Mouse (Mus musculus) bone marrow macrophage, adult 2 months (primary cell): ENCODE results near the gene Use1. TPM values are rescaled to one million over a fixed set of nuclear protein-coding genes. Genes with fewer than 3 reads are reported as not detected.

Source experiments
- H3K27ac ChIP-seq: 2 replicates; pipeline ENCODE4 v1.5.1; 2012; ENCODE audit warnings: low read depth, low read length; ENCODE audit not compliant: insufficient read depth
- H3K4me1 ChIP-seq: 2 replicates; pipeline ENCODE4 v1.6.1; 2012; ENCODE audit warnings: low read length; ENCODE audit not compliant: control insufficient read depth, insufficient read depth
- H3K4me3 ChIP-seq: 2 replicates; pipeline ENCODE4 v1.5.1; 2012; ENCODE audit warnings: mild to moderate bottlenecking, low read length, moderate library complexity; ENCODE audit not compliant: insufficient read depth
- CTCF ChIP-seq: IDR thresholded peaks from 2 replicates; pipeline ENCODE4 v1.5.1; 2012; ENCODE audit warnings: low read depth, mild to moderate bottlenecking, low read length, moderate library complexity
- POLR2A ChIP-seq: IDR thresholded peaks from 2 replicates; pipeline ENCODE4 v1.6.1; 2012; ENCODE audit warnings: mild to moderate bottlenecking, low read depth, low read length, borderline replicate concordance
- polyA plus RNA-seq: library from polyadenylated mRNA; stranded (reverse); fragments of >200 nt; gene quantifications from 2 replicates; pipeline ENCODE4 v1.2.4, GENCODE M21; 2012; ENCODE audit not compliant: missing spikeins, insufficient read depth, insufficient read length

The Use1 gene
- polyA plus RNA-seq, 1 experiment: 131 TPM

GRCm38 (mm10) chr8:71367529-71368176, 1.0 kb downstream of the Use1 start:
- TF ChIP-seq POLR2A: no peak
- TF ChIP-seq CTCF: 0 out of 2 replicates have a peak, but pooled peaks have one; percentile 9
- Histone ChIP-seq H3K4me3 (peak overlapping the region; percentile 82), H3K27ac (peak overlapping the region; percentile 97), H3K4me1 (peaks cover 35% of the 10 kb centered on the region)

DNA sequence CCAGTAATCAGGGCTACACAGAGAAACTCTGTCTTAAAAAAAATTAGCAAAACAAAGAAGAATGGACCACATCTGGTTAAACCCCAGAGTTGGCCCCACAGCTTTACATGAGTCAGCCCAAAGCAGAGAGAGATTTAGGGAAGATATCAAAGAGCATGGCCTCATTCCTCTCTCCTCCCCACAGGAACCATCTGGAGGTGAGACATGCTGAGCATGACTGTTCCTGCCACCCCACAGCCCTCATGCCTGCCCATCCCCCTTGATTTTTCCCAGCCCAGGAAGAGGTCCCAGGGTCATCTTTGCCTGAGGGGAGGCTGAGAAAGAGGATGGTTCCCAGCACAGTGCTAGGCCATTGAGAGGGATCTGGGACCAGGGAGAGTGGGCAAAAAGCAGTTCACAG, 1.7 kb downstream of the Use1 start:
- Histone ChIP-seq H3K4me3 (peak overlapping the region; percentile 82), H3K4me1 (peaks cover 36% of the 10 kb centered on the region), H3K27ac (peak overlapping the region; percentile 97)
- TF ChIP-seq POLR2A: no peak
- TF ChIP-seq CTCF: no peak

GRCm38 (mm10) chr8:71369040-71369718, 2.5 kb downstream of the Use1 start:
- peak overlapping the region; percentile 82 for H3K4me3 ChIP-seq
- peaks cover 36% of the 10 kb centered on the region for H3K4me1 ChIP-seq
- H3K27ac ChIP-seq: peak overlapping the region; percentile 97
- no peak for TF ChIP-seq CTCF
- no peak for TF ChIP-seq POLR2A

DNA sequence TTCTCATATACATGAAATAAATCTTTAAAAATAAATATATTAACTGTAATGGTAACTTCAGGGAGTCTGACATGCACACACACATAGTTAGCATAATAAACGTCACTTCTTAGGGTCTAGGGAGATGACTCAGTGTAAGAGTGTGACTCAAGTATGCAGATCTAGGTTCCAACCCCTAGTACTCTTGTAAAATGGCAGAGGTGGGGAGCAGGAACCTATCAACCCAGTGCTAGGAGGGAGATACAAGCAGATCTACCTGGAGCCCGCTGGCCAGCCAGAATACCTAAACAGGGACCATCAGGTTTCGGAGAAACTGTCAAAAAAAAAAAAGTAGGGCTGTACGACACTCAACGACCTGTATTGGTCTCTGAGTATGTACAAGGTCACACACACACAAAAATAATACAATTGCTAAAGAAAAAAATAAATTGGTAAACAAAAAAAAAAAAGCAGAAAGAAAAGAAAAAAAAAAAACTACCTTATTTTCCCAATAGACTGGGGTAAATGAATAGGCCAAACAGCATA, 4.1 kb downstream of the Use1 start:
- H3K4me3 ChIP-seq: peak overlapping the region; percentile 43
- TF ChIP-seq POLR2A (no peak), CTCF (no peak)
- H3K27ac ChIP-seq: peak overlapping the region; percentile 65
- peaks cover 36% of the 10 kb centered on the region for H3K4me1 ChIP-seq

GRCm38 (mm10) chr8:71371236-71371848, 4.7 kb downstream of the Use1 start, which contains the start of gene Ocel1:
Gene Ocel1, plus strand, starts transcription at chr8:71371298.
- TF ChIP-seq CTCF (peak; percentile 83), POLR2A (0 out of 2 replicates have a peak, but pooled peaks have one; percentile 35)
- Histone ChIP-seq H3K27ac (peak within 1 kb of the TSS; percentile 97), H3K4me3 (peak within 1 kb of the TSS; percentile 97), H3K4me1 (peaks cover 32% of the 10 kb centered on the region)

- Histone ChIP-seq H3K4me1 (peaks cover 29% of the 10 kb centered on the region), H3K4me3 (0 out of 2 replicates have a peak overlapping the region, but pooled peaks have one; percentile 68), H3K27ac (no peak overlapping the region)
- TF ChIP-seq POLR2A: no peak
- no peak for TF ChIP-seq CTCF
Observed at GRCm38 (mm10) chr8:71372427-71372826, 5.8 kb downstream of the Use1 start.

GRCm38 (mm10) chr8:71373000-71373399, 6.4 kb downstream of the Use1 start:
- Histone ChIP-seq H3K4me1 (peaks cover 29% of the 10 kb centered on the region), H3K4me3 (no peak overlapping the region), H3K27ac (no peak overlapping the region)
- TF ChIP-seq POLR2A: no peak

DNA sequence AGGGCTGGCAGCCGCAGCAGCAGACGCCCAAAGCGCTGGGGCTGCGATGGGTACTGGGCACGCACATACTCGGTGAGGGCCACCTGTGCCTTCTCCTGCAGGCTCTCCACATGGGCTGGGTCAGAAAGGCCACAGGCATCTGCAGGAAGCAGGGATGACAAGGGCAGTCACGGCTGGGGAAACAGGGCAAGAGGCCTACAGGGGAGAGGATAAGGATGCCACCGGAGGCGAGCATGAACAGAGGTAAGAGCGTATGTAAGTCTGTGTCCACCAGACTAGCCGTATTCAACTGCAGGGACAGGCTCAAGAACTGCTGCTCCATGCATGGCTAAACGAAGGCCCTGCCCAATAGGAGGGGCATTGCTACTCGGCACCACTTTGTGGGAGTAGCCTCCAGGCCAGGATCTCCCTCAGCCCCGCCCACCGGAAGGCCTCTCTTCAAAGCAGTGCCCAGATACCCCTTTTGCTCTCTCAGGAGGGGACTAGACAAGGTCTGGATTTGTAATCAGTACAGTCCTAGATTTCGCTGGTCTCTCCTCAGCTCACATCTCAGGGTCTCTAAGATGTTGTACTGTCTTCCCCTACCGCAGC, 8.1 kb downstream of the Use1 start:
- Histone ChIP-seq H3K4me3 (no peak overlapping the region), H3K4me1 (peaks cover 16% of the 10 kb centered on the region), H3K27ac (no peak overlapping the region)
- no peak for TF ChIP-seq CTCF
- TF ChIP-seq POLR2A: no peak

GRCm38 (mm10) chr8:71375581-71376422, 9.2 kb downstream of the Use1 start:
- H3K27ac ChIP-seq: no peak overlapping the region
- no peak overlapping the region for H3K4me3 ChIP-seq
- TF ChIP-seq CTCF (no peak), POLR2A (no peak)
- peaks cover 13% of the 10 kb centered on the region for H3K4me1 ChIP-seq
